Mouse (Mus musculus) MEL (cell line): Measurements from ENCODE around the gene Tdrkh. TPM values are rescaled to one million over a fixed set of nuclear protein-coding genes. Genes with fewer than 3 reads are reported as not detected.

Source experiments
- DNase-seq: peaks from one replicate; pipeline ENCODE4 v3.0.0; 2011; ENCODE audit warnings: low read depth, low spot score
- H3K27ac ChIP-seq: 2 replicates; pipeline ENCODE4 v1.5.1; 2012; ENCODE audit warnings: low read depth, mild to moderate bottlenecking, control low read depth, low read length, moderate library complexity; ENCODE audit not compliant: control insufficient read depth
- H3K27me3 ChIP-seq, 2 experiments: fragments of 150-350 bp in 1 of 2; sonication (generic) in 1 of 2; 2 replicates each; pipeline ENCODE4 v1.6.1; 2012; ENCODE audit warnings: low read length in 2 of 2, mild to moderate bottlenecking in 2 of 2, improper control_type of control experiment in 1 of 2, moderate library complexity in 1 of 2; ENCODE audit not compliant: insufficient read depth in 2 of 2, control insufficient read depth in 1 of 2
- H3K36me3 ChIP-seq, 2 experiments: 2 replicates each; pipeline ENCODE4 v1.6.1; 2012 to 2014; ENCODE audit warnings: low read length in 2 of 2, improper control_type of control experiment in 1 of 2, inconsistent platforms in 1 of 2, mild to moderate bottlenecking in 1 of 2; ENCODE audit not compliant: insufficient read depth in 2 of 2, control insufficient read depth in 1 of 2
- H3K4me1 ChIP-seq, 2 experiments: fragments of 150-350 bp in 1 of 2; sonication (generic) in 1 of 2; 2 replicates each; pipeline ENCODE4 v1.6.1; 2012; ENCODE audit warnings: low read length in 2 of 2, improper control_type of control experiment in 1 of 2, mild to moderate bottlenecking in 1 of 2; ENCODE audit not compliant: insufficient read depth in 2 of 2, control insufficient read depth in 1 of 2
- H3K4me3 ChIP-seq, 2 experiments: fragments of 150-350 bp in 1 of 2; sonication (generic) in 1 of 2; 2 replicates each; pipeline ENCODE4 v1.5.1; 2012; ENCODE audit warnings: low read depth in 2 of 2, low read length in 2 of 2, mild to moderate bottlenecking in 2 of 2, moderate library complexity in 2 of 2, control low read depth in 1 of 2, improper control_type of control experiment in 1 of 2; ENCODE audit not compliant: control insufficient read depth in 1 of 2, insufficient read depth in 1 of 2
- H3K79me2 ChIP-seq: 2 replicates; pipeline ENCODE4 v1.6.1; 2012; ENCODE audit warnings: mild to moderate bottlenecking, low read length, moderate library complexity; ENCODE audit not compliant: control insufficient read depth, poor library complexity, insufficient read depth
- H3K9ac ChIP-seq: 2 replicates; pipeline ENCODE4 v1.6.1; 2012; ENCODE audit warnings: low read depth, mild to moderate bottlenecking, control low read depth, low read length, moderate library complexity; ENCODE audit not compliant: control insufficient read depth, poor library complexity, severe bottlenecking
- H3K9me3 ChIP-seq: fragments of 150-350 bp; sonication (generic); replicated peaks from 2 replicates; pipeline ENCODE4 v1.6.1; 2012; ENCODE audit warnings: mild to moderate bottlenecking, low read length, improper control_type of control experiment, moderate library complexity; ENCODE audit not compliant: insufficient read depth
- BHLHE40 ChIP-seq: IDR thresholded peaks from 2 replicates; pipeline ENCODE4 v1.6.1; 2012; ENCODE audit warnings: low read depth, mild to moderate bottlenecking, inconsistent platforms, low read length, improper control_type of control experiment, borderline replicate concordance
- CTCF ChIP-seq, 3 experiments: IDR thresholded peaks in 2 of 3; conservative IDR thresholded peaks in 1 of 3; 2 replicates each; pipeline ENCODE4 v1.5.1; 2011 to 2012; ENCODE audit warnings: low read length in 3 of 3, low read depth in 2 of 3, mild to moderate bottlenecking in 2 of 3, improper control_type of control experiment in 1 of 3, inconsistent platforms in 1 of 3, mixed read lengths in 1 of 3, moderate library complexity in 1 of 3; ENCODE audit not compliant: control insufficient read depth in 1 of 3, insufficient read depth in 1 of 3, poor library complexity in 1 of 3, severe bottlenecking in 1 of 3
- E2F4 ChIP-seq: IDR thresholded peaks from 2 replicates; pipeline ENCODE4 v1.6.1; 2011; ENCODE audit warnings: low read depth, low read length, improper control_type of control experiment, borderline replicate concordance
- EP300 ChIP-seq, 2 experiments: IDR thresholded peaks; 2 replicates each; pipeline ENCODE4 v1.6.1; 2011; ENCODE audit warnings: improper control_type of control experiment in 2 of 2, low read length in 2 of 2, low read depth in 1 of 2, mild to moderate bottlenecking in 1 of 2
- ETS1 ChIP-seq: IDR thresholded peaks from 2 replicates; pipeline ENCODE4 v1.6.1; 2012; ENCODE audit warnings: low read depth, mild to moderate bottlenecking, inconsistent platforms, low read length, improper control_type of control experiment, moderate library complexity
- GATA1 ChIP-seq: IDR thresholded peaks from 2 replicates; pipeline ENCODE4 v1.6.1; 2011; ENCODE audit warnings: low read depth, low read length, improper control_type of control experiment
- HCFC1 ChIP-seq: IDR thresholded peaks from 2 replicates; pipeline ENCODE4 v1.6.1; 2012; ENCODE audit warnings: low read depth, mild to moderate bottlenecking, inconsistent platforms, low read length, improper control_type of control experiment, moderate library complexity
- MAX ChIP-seq: IDR thresholded peaks from 2 replicates; pipeline ENCODE4 v1.6.1; 2011; ENCODE audit warnings: low read length, improper control_type of control experiment
- MEF2A ChIP-seq: IDR thresholded peaks from 2 replicates; pipeline ENCODE4 v1.6.1; 2014; ENCODE audit warnings: low read depth, mild to moderate bottlenecking, inconsistent platforms, low read length, improper control_type of control experiment; ENCODE audit not compliant: poor library complexity, insufficient replicate concordance, severe bottlenecking; ENCODE audit errors: extremely low read depth
- MXI1 ChIP-seq: IDR thresholded peaks from 2 replicates; pipeline ENCODE4 v1.6.1; 2011; ENCODE audit warnings: mild to moderate bottlenecking, low read depth, low read length, improper control_type of control experiment
- MYB ChIP-seq: IDR thresholded peaks from 2 replicates; pipeline ENCODE4 v1.6.1; 2011; ENCODE audit warnings: mild to moderate bottlenecking, low read depth, low read length, improper control_type of control experiment
- NELFE ChIP-seq: IDR thresholded peaks from 2 replicates; pipeline ENCODE4 v1.6.1; 2011; ENCODE audit warnings: low read depth, low read length, improper control_type of control experiment
- POLR2AphosphoS5 ChIP-seq: IDR thresholded peaks from 2 replicates; pipeline ENCODE4 v1.6.1; 2012; ENCODE audit warnings: low read depth, borderline replicate concordance, mild to moderate bottlenecking, inconsistent platforms, low read length, moderate library complexity, mixed read lengths
- RAD21 ChIP-seq: IDR thresholded peaks from 2 replicates; pipeline ENCODE4 v1.6.1; 2011; ENCODE audit warnings: mild to moderate bottlenecking, low read depth, low read length, improper control_type of control experiment
- RCOR1 ChIP-seq: IDR thresholded peaks from 2 replicates; pipeline ENCODE4 v1.6.1; 2012; ENCODE audit warnings: low read depth, mild to moderate bottlenecking, inconsistent platforms, low read length, improper control_type of control experiment
- SMC3 ChIP-seq: IDR thresholded peaks from 2 replicates; pipeline ENCODE4 v1.6.1; 2011; ENCODE audit warnings: low read depth, low read length, improper control_type of control experiment
- TAL1 ChIP-seq: IDR thresholded peaks from 2 replicates; pipeline ENCODE4 v1.6.1; 2012; ENCODE audit warnings: mild to moderate bottlenecking, inconsistent platforms, low read length, moderate library complexity, mixed read lengths
- TCF12 ChIP-seq: IDR thresholded peaks from 2 replicates; pipeline ENCODE4 v1.6.1; 2014; ENCODE audit warnings: low read depth, mild to moderate bottlenecking, inconsistent platforms, low read length, improper control_type of control experiment, moderate library complexity
- UBTF ChIP-seq: IDR thresholded peaks from 2 replicates; pipeline ENCODE4 v1.6.1; 2012; ENCODE audit warnings: low read depth, mild to moderate bottlenecking, inconsistent platforms, low read length, improper control_type of control experiment, moderate library complexity, borderline replicate concordance; ENCODE audit not compliant: insufficient read depth
- USF1 ChIP-seq: IDR thresholded peaks from 2 replicates; pipeline ENCODE4 v1.6.1; 2014; ENCODE audit warnings: low read depth, mild to moderate bottlenecking, inconsistent platforms, low read length, improper control_type of control experiment, moderate library complexity
- ZC3H11A ChIP-seq: IDR thresholded peaks from 2 replicates; pipeline ENCODE4 v1.6.1; 2012; ENCODE audit warnings: low read depth, mild to moderate bottlenecking, inconsistent platforms, low read length, improper control_type of control experiment
- ZNF384 ChIP-seq: IDR thresholded peaks from 2 replicates; pipeline ENCODE4 v1.6.1; 2012; ENCODE audit warnings: low read depth, mild to moderate bottlenecking, inconsistent platforms, low read length, improper control_type of control experiment
- polyA plus RNA-seq, 2 experiments: library from polyadenylated mRNA; stranded (reverse) in 1 of 2; unstranded in 1 of 2; fragments of >175 nt in 1 of 2; fragments of >200 nt in 1 of 2; gene quantifications; 2 replicates each; pipeline versions ENCODE4 v1.2.1 to v1.2.4; 2012; ENCODE audit warnings: low replicate concordance in 2 of 2, low read depth in 1 of 2; ENCODE audit not compliant: insufficient read length in 2 of 2, insufficient read depth in 1 of 2, missing spikeins in 1 of 2
- total RNA-seq: library from RNA; depleted of rRNA; stranded (reverse); fragments of 300-350 nt; gene quantifications from 2 replicates; pipeline ENCODE4 v1.2.3, GENCODE M21; 2012

The Tdrkh gene
- total and polyA plus RNA-seq, 3 experiments: not detected

DNA sequence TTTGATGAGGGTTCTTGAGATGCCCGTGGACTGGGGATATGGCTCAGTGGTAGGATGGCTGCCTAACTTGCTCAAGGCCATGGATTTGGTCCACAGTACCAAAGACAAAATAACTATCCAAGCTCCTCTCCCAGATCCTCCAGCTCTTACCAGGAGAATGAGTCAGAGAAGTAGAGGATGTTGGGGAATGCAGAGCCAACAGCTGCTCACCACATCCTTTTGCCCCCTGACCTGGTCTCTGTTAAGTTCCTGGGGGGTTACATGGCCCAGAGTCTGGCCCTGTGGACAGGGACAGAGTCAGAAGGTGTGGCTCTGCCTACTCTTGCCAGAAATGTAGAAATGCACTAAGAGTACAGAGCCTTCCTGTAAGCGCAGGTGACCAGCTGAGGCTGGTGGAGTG lies 46.8 kb downstream of the Tdrkh start:
- no peak for DNase-seq
- Histone ChIP-seq H3K27me3 (no peaks in the 10 kb centered on the region), H3K9me3 (no peaks in the 10 kb centered on the region), H3K9ac (no peak overlapping the region), H3K4me1 (0 out of 4 replicates have a peak, but pooled peaks cover 0 to 2% of the 10 kb centered on the region in 2 experiments), H3K4me3 (no peak overlapping the region), H3K36me3 (peaks cover 0 to 3% of the 10 kb centered on the region in 2 experiments; a peak in 1 of 4 replicates), H3K79me2 (no peaks in the 10 kb centered on the region), H3K27ac (no peak overlapping the region)
- TF ChIP-seq E2F4 (no peak), TAL1 (no peak), RAD21 (no peak), MAX (no peak), EP300 (IDR thresholded peaks at IDR 0.05; ENCODE audit: low read depth in 1 of 2, low read length in 2 of 2) (no peak), GATA1 (no peak), NELFE (no peak), RCOR1 (no peak), ZNF384 (no peak), CTCF (IDR thresholded peaks at IDR 0.05 in 2 of 3, conservative IDR thresholded peaks at IDR 0.05 in 1 of 3; ENCODE audit: control insufficient read depth in 1 of 3, insufficient read depth in 1 of 3, low read depth in 2 of 3, low read length in 3 of 3, poor library complexity in 1 of 3, severe bottlenecking in 1 of 3) (no peak), SMC3 (no peak), POLR2AphosphoS5 (no peak), BHLHE40 (no peak), HCFC1 (no peak), MXI1 (no peak), TCF12 (no peak), USF1 (no peak)

DNA sequence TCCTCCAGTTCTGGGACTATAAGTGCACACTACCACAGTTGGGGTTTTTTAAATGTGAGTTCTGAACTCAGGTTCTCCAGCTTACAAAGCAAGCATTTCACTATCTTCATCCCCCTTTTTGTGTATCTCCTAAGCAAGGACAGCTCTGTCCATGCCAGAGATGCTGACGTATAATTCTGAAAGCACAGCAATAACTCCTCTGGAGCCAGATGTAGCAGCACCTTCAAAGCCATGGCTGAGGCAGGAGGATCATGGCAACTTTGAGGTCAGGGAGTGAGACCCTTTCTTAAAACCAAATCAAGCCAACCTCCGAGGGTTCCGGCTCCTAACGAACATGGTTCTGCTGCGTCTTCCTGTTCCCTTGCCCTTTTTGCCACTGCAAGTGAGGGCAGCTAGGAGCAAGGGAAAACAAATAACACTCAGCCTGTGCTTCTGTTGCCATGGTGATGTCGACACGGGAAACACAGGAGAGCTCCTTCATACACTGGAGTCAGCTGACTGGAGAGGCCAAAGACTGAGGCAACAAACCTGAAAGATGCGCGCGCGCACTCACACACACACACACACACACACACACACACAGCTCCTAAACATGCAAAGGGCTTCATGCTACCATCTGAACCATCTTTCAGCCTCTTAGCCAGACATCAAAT lies 51.0 kb downstream of the Tdrkh start:
- no peaks in the 10 kb centered on the region for H3K79me2 ChIP-seq
- TF ChIP-seq HCFC1 (no peak), MEF2A (no peak), TCF12 (no peak), ZC3H11A (no peak), UBTF (no peak), ETS1 (no peak), MYB (no peak), E2F4 (no peak), SMC3 (no peak), MXI1 (no peak)
- no peak for DNase-seq
- 0 out of 4 replicates have a peak, but pooled peaks cover 0 to 2% of the 10 kb centered on the region in 2 experiments for H3K4me1 ChIP-seq
- H3K9me3 ChIP-seq: no peaks in the 10 kb centered on the region
- no peak overlapping the region for H3K9ac ChIP-seq
- no peaks in the 10 kb centered on the region for H3K36me3 ChIP-seq
- H3K4me3 ChIP-seq: no peak overlapping the region
- no peaks in the 10 kb centered on the region; a peak in 1 of 4 replicates for H3K27me3 ChIP-seq
- H3K27ac ChIP-seq: no peak overlapping the region
